Comparison of ENCODE assay signal across 20 mouse cellular contexts in the genomic region with DNA sequence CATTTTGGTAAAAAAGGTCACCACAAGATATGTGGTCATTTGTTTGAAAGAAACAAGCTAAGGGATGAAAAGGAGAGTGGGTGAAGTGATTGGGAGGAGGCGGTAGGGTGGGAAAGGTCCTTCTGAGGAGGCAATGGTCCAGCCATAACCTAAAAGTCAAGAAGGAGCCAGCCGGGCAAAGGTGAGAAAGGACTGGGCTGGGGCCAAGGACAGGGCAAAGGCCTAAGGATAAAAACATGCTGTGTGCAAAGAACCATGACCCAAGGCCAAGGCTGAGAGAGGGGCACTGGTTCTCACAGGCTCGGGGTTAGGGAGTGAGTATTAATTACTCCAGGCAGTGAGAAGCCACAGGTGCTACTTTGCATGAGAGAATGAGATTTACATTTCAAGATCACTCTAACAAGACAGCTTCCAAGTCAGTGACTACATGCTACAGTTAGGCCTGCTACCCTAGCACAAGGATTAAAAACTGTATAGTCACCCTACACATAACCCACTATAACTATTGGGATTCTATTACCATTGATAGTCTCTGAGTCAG.
DNase-seq lines count a peak whose midpoint lies in the region; ATAC-seq lines count a peak whose summit lies in the region.
"Had no signal": no experiment of that assay in that cellular context is flagged by ENCODE, and none has a peak within 500 bp of the region (broad histone marks: within the 10 kb centered on the region; RNA-seq: fewer than 3 reads in every experiment).

No protein-coding gene starts in this region.

- no peak overlapping the region for H3K4me2 ChIP-seq in kidney, embryonic 14.5 days (replicated peaks; ENCODE audit: low read depth, low read length)
- H3K4me2 ChIP-seq: forebrain, embryonic 13.5 days; heart, embryonic 12.5 days had no signal

- H3K9me3 ChIP-seq in kidney, embryonic 14.5 days (ENCODE audit: control insufficient read depth, low read length) = no peaks in the 10 kb centered on the region
- H3K9me3 ChIP-seq in limb, embryonic 10.5 days (replicated peaks) = no peaks in the 10 kb centered on the region
- H3K9me3 ChIP-seq: embryonic facial prominence, embryonic 10.5 days; forebrain, embryonic 13.5 days; heart, embryonic 12.5 days had no signal

- no peak overlapping the region for H3K27ac ChIP-seq in kidney, embryonic 14.5 days (ENCODE audit: low read depth, low read length)
- no peak overlapping the region for H3K27ac ChIP-seq in limb, embryonic 10.5 days
- H3K27ac ChIP-seq: embryonic facial prominence, embryonic 10.5 days; forebrain, embryonic 13.5 days had no signal

- no peak for ATAC-seq in kidney, embryonic 14.5 days (ENCODE audit: low FRiP score, low TSS enrichment)
- ATAC-seq: activated CD4-positive, CD25-positive, alpha-beta regulatory T cell, adult 4 months; forebrain, embryonic 13.5 days; forebrain, postnatal 0 days; Patski had no signal

- no peaks in the 10 kb centered on the region for H3K36me3 ChIP-seq in kidney, embryonic 14.5 days (ENCODE audit: control insufficient read depth, insufficient read depth, low read length)
- no peaks in the 10 kb centered on the region for H3K36me3 ChIP-seq in limb, embryonic 10.5 days
- H3K36me3 ChIP-seq: embryonic facial prominence, embryonic 10.5 days; heart, embryonic 12.5 days had no signal

- H3K4me1 ChIP-seq in kidney, embryonic 14.5 days (ENCODE audit: control insufficient read depth, insufficient read depth, low read length) = no peaks in the 10 kb centered on the region
- peaks cover 14% of the 10 kb centered on the region for H3K4me1 ChIP-seq in limb, embryonic 10.5 days

- intact Hi-C loops in heart, postnatal 25 days (cut with DNase I) = loop anchor here (5.0 to 10.0 kb wide), 3 partner anchors 155 to 645 kb away; no protein-coding TSS in a partner anchor

- H3K27me3 ChIP-seq in kidney, embryonic 14.5 days (ENCODE audit: control insufficient read depth, insufficient read depth, low read length) = no peaks in the 10 kb centered on the region
- peaks cover 67% of the 10 kb centered on the region for H3K27me3 ChIP-seq in limb, embryonic 10.5 days (ENCODE audit: low read depth, poor library complexity, severe bottlenecking)
- H3K27me3 ChIP-seq: heart, embryonic 12.5 days; Patski had no signal

- H3K4me3 ChIP-seq in kidney, embryonic 14.5 days (ENCODE audit: low read length) = no peak overlapping the region
- H3K4me3 ChIP-seq in limb, embryonic 10.5 days = no peak overlapping the region
- H3K4me3 ChIP-seq: embryonic facial prominence, embryonic 10.5 days; forebrain, embryonic 13.5 days; heart, embryonic 12.5 days had no signal

- DNase-seq in heart, adult 11 months = peak; percentile 24
- DNase-seq in heart, postnatal 25 days (ENCODE audit: low spot score) = no peak
- DNase-seq in kidney, adult 8-10 months = peak; percentile 77 to 79
- DNase-seq in A20 (ENCODE audit: low read depth, low spot score) = peak; percentile 81
- peak; percentile 55 for DNase-seq in kidney, postnatal 14 days
- DNase-seq in adrenal gland, adult (ENCODE audit: inconsistent age in 2 of 2, low spot score in 1 of 2) = no peak
- DNase-seq in limb, embryonic 10.5 days (ENCODE audit: low spot score) = no peak
- DNase-seq: adrenal gland, adult 8-10 months; adrenal gland, postnatal 36 days; cerebellum, adult 2 months; cerebellum, postnatal 10 days; forebrain, postnatal 0 days; gastrocnemius, postnatal 14 days; heart, postnatal 36 days had no signal

- H3K9ac ChIP-seq in kidney, embryonic 14.5 days (ENCODE audit: low read depth, low read length) = no peak overlapping the region
- H3K9ac ChIP-seq: forebrain, embryonic 13.5 days; forebrain, postnatal 0 days; heart, embryonic 12.5 days had no signal

- 52% methylated on average over 3 of the region's 3 CpGs for WGBS in kidney, embryonic 14.5 days
- WGBS in limb, embryonic 10.5 days = 83% methylated on average over 3 of the region's 3 CpGs

Comparison
In these comparisons a context has a peak if more than half of its experiments do, and no peak if none do; other contexts are left out.
1. DNase-seq: peak in heart, adult 11 months (single experiment), kidney, adult 8-10 months (2 of 2), A20 (single experiment) and kidney, postnatal 14 days (single experiment); none in heart, postnatal 25 days (single experiment), adrenal gland, adult (0 of 2) and limb, embryonic 10.5 days (single experiment).